Mouse (Mus musculus): ENCODE measurements around the gene Gars. TPM values are rescaled to one million over a fixed set of nuclear protein-coding genes. Genes with fewer than 3 reads are reported as not detected.
A peak's percentile ranks its signal among the peaks of the same experiment; 100 is the strongest.

Gene Gars
- total and polyA plus RNA-seq, 2 experiments from 2014 or later, result 111 to 192 TPM

DNA sequence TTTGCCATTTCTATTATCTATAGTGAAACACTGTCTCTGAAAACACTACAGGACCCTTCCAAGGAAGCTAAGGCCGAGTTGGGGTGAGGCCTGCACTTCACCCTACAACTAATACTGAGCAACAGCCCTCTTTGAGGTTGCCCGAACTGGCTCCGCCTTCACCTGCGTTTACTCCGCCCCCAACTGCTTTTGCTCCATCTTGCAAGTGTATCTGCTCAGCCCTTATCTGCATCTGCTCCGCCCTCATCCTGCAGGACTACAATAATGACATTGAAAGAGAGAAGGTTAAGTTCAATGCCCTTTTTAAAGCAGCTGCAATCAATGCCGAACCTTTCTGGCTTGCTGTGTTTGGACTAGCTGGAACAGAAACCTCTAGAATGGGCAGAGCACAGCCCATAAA lies 16.0 kb upstream of the Gars start:
- no peak overlapping the region for H3K4me3 ChIP-seq (ENCODE audit: low read length)
- no peaks in the 10 kb centered on the region for H3K36me3 ChIP-seq (ENCODE audit: insufficient read depth, low read length)
- no peak overlapping the region for H3K9ac ChIP-seq (replicated peaks; ENCODE audit: low read length)
- H3K27me3 ChIP-seq (ENCODE audit: insufficient read depth, low read length), result no peaks in the 10 kb centered on the region
- no peak for TF ChIP-seq CTCF (IDR thresholded peaks at IDR 0.05; ENCODE audit: low read depth)
- H3K4me1 ChIP-seq (ENCODE audit: insufficient read depth, low read length), result no peaks in the 10 kb centered on the region
- ATAC-seq (no peak), DNase-seq (ENCODE audit: low spot score) (no peak)
- no peak overlapping the region for H3K4me2 ChIP-seq (ENCODE audit: low read depth, low read length)
- H3K27ac ChIP-seq, result no peak overlapping the region
- no peaks in the 10 kb centered on the region for H3K9me3 ChIP-seq (ENCODE audit: low read length)
- WGBS, result 89% methylated on average over 7 of the region's 7 CpGs

DNA sequence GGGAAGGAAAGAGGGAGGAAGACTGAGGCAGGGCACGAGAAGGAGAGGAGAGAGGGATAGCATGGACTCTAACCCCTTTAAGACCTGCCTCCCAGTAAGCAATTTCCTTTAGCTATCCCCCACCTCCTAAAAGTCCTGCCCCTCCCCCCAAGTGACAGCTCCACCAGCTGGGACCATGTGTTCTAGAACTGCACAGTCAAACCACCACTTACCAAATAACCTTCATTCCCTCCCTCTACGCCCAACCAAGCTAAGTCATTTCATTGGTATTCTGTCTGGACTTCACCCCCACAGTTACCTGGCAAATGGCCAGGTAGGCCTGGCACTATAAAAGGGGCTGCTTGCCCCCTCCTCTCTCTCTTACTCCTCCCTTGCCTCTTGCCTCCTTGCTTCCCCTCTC lies 10.2 kb upstream of the Gars start:
- Histone ChIP-seq H3K4me2 (ENCODE audit: low read depth, low read length) (no peak overlapping the region), H3K4me3 (ENCODE audit: low read length) (no peak overlapping the region), H3K27ac (no peak overlapping the region), H3K9ac (replicated peaks; ENCODE audit: low read length) (no peak overlapping the region), H3K27me3 (ENCODE audit: insufficient read depth, low read length) (no peaks in the 10 kb centered on the region), H3K36me3 (ENCODE audit: insufficient read depth, low read length) (no peaks in the 10 kb centered on the region), H3K9me3 (ENCODE audit: low read length) (no peaks in the 10 kb centered on the region), H3K4me1 (ENCODE audit: insufficient read depth, low read length) (no peaks in the 10 kb centered on the region)
- DNase-seq (ENCODE audit: low spot score) (peak; percentile 39), ATAC-seq (no peak)
- WGBS, result 56% methylated on average over 2 of the region's 2 CpGs
- no peak for TF ChIP-seq CTCF (IDR thresholded peaks at IDR 0.05; ENCODE audit: low read depth)

DNA sequence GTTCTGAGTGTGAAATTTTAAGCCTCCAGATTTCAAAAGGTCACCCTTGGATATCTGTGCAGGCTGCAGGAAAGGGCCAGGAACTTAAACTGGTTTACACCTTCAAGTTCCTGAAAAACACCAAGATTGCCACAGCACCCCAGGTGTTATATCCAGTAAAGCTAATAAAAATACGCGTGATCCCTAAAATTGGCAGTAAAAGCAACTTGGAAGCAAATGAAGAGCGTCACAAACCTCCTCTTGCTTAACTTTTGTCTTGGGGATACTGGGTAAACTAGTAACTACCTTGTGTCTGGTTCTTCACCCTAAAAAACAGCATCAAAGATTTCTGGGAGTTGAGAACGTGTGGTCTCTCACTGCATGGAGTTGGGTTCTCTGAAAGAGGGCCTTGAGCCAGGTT lies 1.1 kb upstream of the Gars start:
- no peak for TF ChIP-seq CTCF (IDR thresholded peaks at IDR 0.05; ENCODE audit: low read depth)
- Histone ChIP-seq H3K36me3 (ENCODE audit: insufficient read depth, low read length) (no peaks in the 10 kb centered on the region), H3K27ac (no peak overlapping the region), H3K4me1 (ENCODE audit: insufficient read depth, low read length) (peaks cover 4% of the 10 kb centered on the region; the same call in 1 of the 2 replicates), H3K4me2 (ENCODE audit: low read depth, low read length) (no peak overlapping the region), H3K4me3 (ENCODE audit: low read length) (no peak overlapping the region), H3K9ac (replicated peaks; ENCODE audit: low read length) (no peak overlapping the region), H3K9me3 (ENCODE audit: low read length) (no peaks in the 10 kb centered on the region), H3K27me3 (ENCODE audit: insufficient read depth, low read length) (no peaks in the 10 kb centered on the region)
- ATAC-seq, result no peak
- no peak for DNase-seq (ENCODE audit: low spot score)
- WGBS, result 89% methylated on average over 4 of the region's 4 CpGs

DNA sequence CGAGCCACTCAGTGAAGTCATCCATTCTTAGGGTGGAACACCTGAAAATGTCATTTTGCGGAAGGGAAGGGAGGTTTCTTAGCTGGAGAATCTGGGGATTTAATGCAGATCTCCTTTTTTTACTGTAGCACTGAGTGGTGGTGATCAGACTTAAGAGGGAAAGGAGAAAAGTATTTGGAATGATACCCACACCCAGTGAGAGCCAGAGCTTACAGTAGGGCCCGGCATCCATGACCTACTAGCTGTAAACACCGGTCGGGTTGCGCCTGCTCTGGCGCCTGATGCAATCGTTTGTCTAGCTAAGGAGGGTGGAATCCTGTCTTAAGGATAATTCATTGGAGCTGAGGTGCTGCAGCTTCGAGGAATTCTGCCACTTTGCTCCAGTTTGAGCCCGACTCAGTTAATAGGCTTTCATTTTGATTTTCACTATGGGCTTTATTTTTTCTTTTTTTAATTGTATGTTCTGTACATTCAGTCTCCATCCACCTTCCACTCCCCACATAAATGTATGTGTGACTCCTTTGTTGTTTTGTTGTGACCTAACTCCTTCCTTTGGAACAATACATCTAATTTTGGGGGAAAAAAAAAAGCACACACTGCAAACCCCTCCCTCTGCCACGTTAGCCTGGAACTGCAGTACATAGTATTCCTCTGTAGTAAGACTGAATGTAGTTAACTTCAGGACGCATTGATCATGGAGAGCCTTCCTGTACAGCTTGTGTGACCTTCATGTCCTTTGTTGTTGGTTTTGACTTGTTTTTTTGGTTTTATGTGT lies 1.1 kb downstream of the Gars start:
- Histone ChIP-seq H3K9me3 (ENCODE audit: low read length) (no peaks in the 10 kb centered on the region), H3K27ac (peak overlapping the region; percentile 96), H3K9ac (replicated peaks; ENCODE audit: low read length) (peak overlapping the region; percentile 93), H3K27me3 (ENCODE audit: insufficient read depth, low read length) (no peaks in the 10 kb centered on the region), H3K4me1 (ENCODE audit: insufficient read depth, low read length) (peaks cover 4% of the 10 kb centered on the region; the same call in 1 of the 2 replicates), H3K4me2 (ENCODE audit: low read depth, low read length) (peak overlapping the region; percentile 78), H3K4me3 (ENCODE audit: low read length) (peak overlapping the region; percentile 93), H3K36me3 (ENCODE audit: insufficient read depth, low read length) (no peaks in the 10 kb centered on the region)
- DNase-seq (ENCODE audit: low spot score), result peak; percentile 46
- WGBS, result 2% methylated on average over 12 of the region's 12 CpGs
- ATAC-seq, result peak; percentile 36; the same call in 1 of the 2 replicates
- no peak for TF ChIP-seq CTCF (IDR thresholded peaks at IDR 0.05; ENCODE audit: low read depth)

DNA sequence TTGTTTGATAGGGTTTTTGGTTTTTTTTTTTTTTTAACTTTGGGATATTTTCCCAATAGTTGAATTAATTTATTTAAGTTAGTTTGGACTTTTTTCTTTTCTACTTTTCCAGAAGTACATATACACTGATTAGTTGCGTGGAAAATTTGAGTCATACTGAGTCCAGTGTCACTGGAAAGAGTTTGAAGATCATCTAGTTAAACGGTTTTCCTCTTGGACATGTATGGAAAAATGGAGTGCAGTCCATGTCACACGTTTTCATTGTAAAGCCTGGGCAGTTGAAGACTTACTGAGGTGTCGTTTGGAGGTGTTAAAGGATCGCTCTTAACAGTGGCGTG lies 1.6 kb downstream of the Gars start:
- 81% methylated on average over 6 of the region's 6 CpGs for WGBS
- H3K4me1 ChIP-seq (ENCODE audit: insufficient read depth, low read length), result peaks cover 4% of the 10 kb centered on the region; the same call in 1 of the 2 replicates
- H3K9ac ChIP-seq (replicated peaks; ENCODE audit: low read length), result no peak overlapping the region; the same call in 1 of the 2 replicates

DNA sequence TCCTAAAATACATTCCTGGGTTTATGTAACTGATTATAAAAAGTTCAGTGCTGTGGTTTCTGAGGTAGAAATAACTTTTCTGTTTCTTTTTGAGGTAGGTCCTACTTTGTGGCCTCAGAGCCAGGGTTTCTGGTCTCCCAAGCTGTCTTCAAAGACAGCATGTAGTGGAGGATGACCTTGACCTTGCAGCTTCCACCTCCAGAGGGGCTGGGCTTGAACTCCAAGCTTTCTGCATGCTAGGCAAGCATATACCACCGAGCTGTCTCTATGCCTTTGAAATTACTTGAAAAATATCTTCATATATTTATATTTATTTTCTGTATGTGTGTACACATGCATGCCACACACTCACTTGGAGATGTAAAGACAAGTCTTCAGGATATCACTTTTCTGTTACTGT lies 2.2 kb downstream of the Gars start:
- Histone ChIP-seq H3K9me3 (ENCODE audit: low read length) (no peaks in the 10 kb centered on the region), H3K36me3 (ENCODE audit: insufficient read depth, low read length) (no peaks in the 10 kb centered on the region), H3K4me2 (ENCODE audit: low read depth, low read length) (no peak overlapping the region), H3K4me3 (ENCODE audit: low read length) (no peak overlapping the region), H3K27ac (no peak overlapping the region), H3K27me3 (ENCODE audit: insufficient read depth, low read length) (no peaks in the 10 kb centered on the region), H3K9ac (replicated peaks; ENCODE audit: low read length) (no peak overlapping the region), H3K4me1 (ENCODE audit: insufficient read depth, low read length) (peaks cover 4% of the 10 kb centered on the region; the same call in 1 of the 2 replicates)
- TF ChIP-seq CTCF (IDR thresholded peaks at IDR 0.05; ENCODE audit: low read depth), result no peak
- no peak for ATAC-seq
- DNase-seq (ENCODE audit: low spot score), result no peak
- WGBS, result 82% methylated on average over 1 of the region's 1 CpGs

More for the DNA sequence above, 1.6 kb downstream of the Gars start:
- peak overlapping the region; percentile 93 for H3K4me3 ChIP-seq (ENCODE audit: low read length)
- no peaks in the 10 kb centered on the region for H3K27me3 ChIP-seq (ENCODE audit: insufficient read depth, low read length)
- peak overlapping the region; percentile 78 for H3K4me2 ChIP-seq (ENCODE audit: low read depth, low read length)
- TF ChIP-seq CTCF (IDR thresholded peaks at IDR 0.05; ENCODE audit: low read depth), result no peak
- H3K9me3 ChIP-seq (ENCODE audit: low read length), result no peaks in the 10 kb centered on the region
- ATAC-seq (no peak), DNase-seq (ENCODE audit: low spot score) (no peak)
- no peak overlapping the region for H3K27ac ChIP-seq
- H3K36me3 ChIP-seq (ENCODE audit: insufficient read depth, low read length), result no peaks in the 10 kb centered on the region

DNA sequence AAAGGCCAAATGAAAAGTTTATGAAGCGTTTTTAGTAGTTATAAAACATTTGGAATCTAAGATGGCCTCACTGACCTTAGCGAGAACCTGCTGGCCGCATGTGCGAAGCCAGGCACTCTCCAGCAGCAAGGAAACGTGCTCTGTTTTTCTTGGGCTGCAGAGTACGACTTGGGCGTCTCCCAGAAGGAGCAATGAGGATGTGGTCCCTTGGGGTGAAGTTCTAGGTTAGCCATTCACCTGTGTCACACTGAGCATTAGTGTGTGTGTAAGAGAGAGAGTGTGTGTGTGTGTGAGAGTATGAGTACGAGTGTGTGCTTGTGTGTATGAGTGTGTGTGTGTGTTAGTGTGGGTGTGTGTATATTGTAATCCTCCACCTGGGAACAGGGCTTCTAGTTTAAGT lies 5.4 kb downstream of the Gars start:
- no peak for TF ChIP-seq CTCF (IDR thresholded peaks at IDR 0.05; ENCODE audit: low read depth)
- no peak overlapping the region for H3K9ac ChIP-seq (replicated peaks; ENCODE audit: low read length)
- H3K27ac ChIP-seq, result no peak overlapping the region
- H3K36me3 ChIP-seq (ENCODE audit: insufficient read depth, low read length), result peaks cover 8% of the 10 kb centered on the region; the same call in 1 of the 2 replicates
- H3K27me3 ChIP-seq (ENCODE audit: insufficient read depth, low read length), result no peaks in the 10 kb centered on the region
- no peak for ATAC-seq
- no peak for DNase-seq (ENCODE audit: low spot score)
- H3K4me2 ChIP-seq (ENCODE audit: low read depth, low read length), result no peak overlapping the region
- H3K4me3 ChIP-seq (ENCODE audit: low read length), result no peak overlapping the region
- no peaks in the 10 kb centered on the region for H3K9me3 ChIP-seq (ENCODE audit: low read length)
- H3K4me1 ChIP-seq (ENCODE audit: insufficient read depth, low read length), result peaks cover 4% of the 10 kb centered on the region; the same call in 1 of the 2 replicates
- 88% methylated on average over 8 of the region's 8 CpGs for WGBS
